Mouse (Mus musculus): ENCODE data around the gene Egfem1. TPM values are rescaled to one million over a fixed set of nuclear protein-coding genes. Genes with fewer than 3 reads are reported as not detected.

Egfem1 gene
- polyA plus RNA-seq, 1 experiment = not detected

DNA sequence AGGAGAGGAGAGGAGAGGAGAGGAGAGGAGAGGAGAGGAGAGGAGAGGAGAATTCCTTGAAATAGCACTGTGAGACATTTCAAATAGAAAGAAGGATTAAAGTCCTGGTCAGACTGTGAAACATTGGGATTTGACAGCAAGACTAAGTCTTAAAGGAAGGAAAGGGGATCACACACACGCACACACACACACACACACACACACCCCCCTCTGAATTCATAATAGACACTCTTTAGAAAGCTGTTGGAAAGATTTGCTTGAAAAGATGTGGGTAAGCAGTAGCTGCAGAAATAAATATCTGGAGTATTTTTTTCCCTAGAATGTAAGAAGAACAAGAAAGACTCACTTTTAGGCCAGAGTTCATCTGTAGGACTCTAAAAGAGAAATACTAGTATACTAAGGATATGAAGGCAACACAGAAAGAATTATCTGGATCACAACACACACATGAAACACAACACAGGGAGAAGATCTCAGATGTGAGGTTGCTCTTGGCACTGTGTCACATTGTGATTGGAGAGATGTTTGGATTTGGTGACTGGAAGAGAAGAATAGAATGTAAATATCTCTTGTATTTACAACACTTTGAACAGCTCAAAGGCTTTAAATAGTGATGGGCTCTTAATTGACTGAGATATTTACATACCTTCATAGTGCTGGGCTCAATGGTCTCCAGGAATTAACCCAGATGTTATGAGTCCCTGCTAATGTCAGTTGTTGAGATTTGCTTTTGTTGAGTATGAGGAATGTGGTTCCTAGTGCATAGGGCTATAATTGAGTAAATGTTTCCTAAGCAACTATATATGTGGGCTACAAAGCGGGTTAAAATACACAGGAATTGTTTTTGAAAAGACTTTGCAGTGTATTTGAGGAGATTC, 50.5 kb downstream of the Egfem1 start:
- no peak for DNase-seq (ENCODE audit: low read depth, low spot score)
- 48% methylated on average over 2 of the region's 2 CpGs for WGBS

DNA sequence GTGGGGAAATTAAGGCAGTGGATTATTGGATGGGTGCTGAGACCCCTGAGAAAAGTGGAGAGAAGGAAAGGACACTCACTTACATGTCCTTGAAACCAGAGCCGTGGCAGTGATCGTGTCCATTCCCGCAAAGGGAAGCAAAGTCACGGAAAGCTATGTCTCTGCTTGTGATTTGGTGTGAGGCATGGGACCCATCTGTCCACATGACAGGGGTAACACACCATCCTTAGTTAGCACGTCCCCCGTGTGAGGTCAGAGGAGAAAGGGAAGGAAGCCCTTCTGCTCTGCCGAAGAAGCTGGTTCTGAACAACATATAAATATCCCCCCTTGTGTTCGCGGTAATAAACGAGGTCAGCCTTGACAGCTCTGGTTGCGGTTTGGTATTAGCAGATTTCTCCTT, 52.7 kb downstream of the Egfem1 start:
- WGBS = 56% methylated on average over 11 of the region's 11 CpGs
- DNase-seq (ENCODE audit: low read depth, low spot score) = no peak

DNA sequence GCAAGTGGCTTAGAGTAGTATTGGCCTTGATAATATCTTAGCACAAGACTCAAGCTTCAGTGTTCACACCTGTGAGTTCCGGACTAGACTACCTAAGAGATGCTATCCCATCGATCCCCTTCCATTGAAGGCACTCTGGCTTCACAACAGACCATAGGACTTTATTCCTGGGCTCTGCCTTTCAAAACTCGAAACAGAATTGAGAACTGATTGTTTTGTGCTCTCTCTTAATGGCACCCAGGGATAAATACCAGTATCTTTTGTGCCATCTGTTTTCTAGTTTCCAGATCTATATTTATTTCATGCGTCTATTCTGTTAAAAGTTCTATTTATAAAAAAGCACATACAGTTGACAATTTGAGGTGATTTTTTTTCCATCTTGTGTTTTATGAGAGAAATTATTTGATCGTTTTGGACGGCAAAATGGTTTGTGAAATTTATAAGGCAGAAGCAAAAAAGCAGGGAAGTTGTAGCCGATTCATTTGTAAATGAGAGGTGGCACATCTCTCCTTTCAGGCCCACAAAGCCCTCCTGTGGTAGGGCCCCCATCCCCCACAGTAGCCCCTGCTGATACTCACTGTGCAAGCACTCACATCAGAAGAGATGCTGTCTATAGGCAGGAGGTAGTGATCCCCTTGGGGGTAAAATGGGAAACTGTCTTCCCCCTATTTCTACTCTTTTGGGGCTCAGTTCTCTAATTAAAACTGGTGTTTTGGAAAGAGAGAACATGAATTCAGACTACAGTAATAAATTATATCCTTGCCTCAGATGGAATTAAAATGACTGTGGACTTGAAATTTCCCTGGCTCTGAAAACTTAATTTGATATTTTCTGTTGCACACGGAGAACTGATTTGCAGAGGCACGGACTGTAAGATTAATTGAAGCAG, 53.6 kb downstream of the Egfem1 start:
- DNase-seq (ENCODE audit: low read depth, low spot score) = no peak
- WGBS = 65% methylated on average over 9 of the region's 9 CpGs

DNA sequence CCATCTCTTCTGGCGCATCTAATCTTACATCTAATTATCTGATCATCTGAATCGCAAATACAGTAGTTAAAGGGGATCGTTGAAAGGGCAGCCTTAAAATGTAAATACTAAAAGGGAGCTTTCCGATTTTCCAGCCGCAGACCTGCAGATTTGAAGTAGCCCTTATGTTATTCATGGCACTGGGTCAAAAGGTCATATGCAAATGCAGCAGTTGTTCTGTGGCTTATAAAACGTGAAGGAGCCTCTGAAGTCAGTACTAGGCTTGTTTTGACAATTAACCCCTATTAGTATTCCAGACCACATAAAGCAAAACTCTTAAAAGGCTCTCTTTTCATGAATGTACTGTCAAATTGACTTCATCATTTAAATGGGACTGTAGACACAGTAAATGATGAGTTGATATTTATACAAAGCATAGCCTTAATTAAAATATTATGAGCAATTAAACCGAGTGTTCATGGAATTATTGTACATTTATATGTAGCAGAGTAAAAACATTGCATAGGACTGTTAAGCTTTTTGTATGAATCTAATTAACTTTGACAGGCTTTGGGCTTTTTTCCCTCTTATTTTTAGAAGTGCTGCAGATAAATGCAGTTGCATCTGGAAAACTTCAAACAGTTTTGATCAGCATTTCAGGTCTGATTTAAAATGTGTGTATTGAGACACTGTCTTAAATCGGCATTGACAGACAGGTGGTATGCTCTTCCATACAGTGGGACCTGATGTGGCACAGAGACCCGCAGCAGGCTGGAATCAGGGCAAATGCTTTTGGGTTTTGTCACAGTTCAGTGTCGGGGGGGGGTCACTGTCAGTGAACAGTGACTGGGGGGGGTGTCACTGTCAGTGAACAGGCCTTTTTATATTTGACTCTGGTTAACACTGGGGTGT, 54.5 kb downstream of the Egfem1 start:
- 46% methylated on average over 10 of the region's 10 CpGs for WGBS
- no peak for DNase-seq (ENCODE audit: low read depth, low spot score)

DNA sequence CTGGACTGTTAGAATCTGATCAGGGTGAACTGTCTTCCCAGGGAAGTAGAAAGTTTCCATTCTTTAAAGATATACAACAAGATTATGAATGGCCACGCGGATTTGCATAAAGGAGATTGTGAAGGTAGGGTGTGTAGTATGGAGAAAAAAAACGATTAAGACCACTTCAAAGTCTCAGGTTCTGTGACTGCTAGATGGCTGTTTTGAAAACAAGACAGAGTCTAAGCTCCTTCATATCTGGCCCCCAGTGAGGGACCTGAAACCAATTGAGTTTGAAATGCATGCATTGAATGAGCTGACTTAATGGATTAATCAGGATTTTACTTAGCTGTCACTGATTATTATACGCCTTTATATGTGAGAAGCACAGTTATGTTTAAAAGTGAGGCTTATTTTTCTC, 86.6 kb downstream of the Egfem1 start:
- 82% methylated on average over 4 of the region's 4 CpGs for WGBS
- DNase-seq (ENCODE audit: low read depth, low spot score) = no peak

DNA sequence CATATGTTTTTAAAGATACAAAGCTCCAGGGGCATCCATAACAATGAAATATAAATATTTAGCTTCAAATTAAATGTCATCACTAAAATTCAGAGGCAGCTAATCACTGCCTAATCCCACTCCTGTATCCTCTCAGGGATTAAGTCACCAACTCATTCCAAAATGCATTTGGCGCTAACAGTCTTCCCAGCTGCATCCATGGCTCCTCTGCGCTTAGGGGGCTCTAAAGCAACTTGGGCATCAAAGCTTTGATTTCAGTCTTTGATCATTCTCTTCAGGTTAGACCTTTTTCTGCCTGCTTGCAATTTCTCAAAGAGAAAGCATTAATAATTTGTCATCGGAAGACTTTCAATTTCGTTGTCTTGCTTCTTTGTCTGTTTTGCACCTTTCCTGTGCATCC, 87.2 kb downstream of the Egfem1 start:
- DNase-seq (ENCODE audit: low read depth, low spot score) = no peak
- 74% methylated on average over 4 of the region's 4 CpGs for WGBS

DNA sequence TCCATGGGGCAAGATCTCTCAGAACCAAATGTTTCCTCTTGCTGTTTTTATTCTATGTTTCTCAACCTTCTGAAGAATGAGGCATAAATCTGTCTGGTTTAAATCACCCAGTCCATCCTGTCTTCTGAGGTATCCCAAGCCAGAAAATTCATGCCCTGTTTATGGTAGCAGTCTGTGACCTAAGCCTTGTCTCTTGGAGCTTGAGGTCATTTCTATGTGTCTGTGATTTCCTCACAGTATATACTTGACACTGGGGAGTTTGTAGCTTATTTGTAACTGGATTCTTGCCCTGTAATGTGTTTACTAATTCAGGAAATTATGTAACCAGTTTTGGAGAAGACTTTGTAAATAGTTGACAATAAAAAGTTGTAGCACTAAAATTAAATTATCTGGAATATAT, 95.2 kb downstream of the Egfem1 start:
- DNase-seq (ENCODE audit: low read depth, low spot score) = no peak

DNA sequence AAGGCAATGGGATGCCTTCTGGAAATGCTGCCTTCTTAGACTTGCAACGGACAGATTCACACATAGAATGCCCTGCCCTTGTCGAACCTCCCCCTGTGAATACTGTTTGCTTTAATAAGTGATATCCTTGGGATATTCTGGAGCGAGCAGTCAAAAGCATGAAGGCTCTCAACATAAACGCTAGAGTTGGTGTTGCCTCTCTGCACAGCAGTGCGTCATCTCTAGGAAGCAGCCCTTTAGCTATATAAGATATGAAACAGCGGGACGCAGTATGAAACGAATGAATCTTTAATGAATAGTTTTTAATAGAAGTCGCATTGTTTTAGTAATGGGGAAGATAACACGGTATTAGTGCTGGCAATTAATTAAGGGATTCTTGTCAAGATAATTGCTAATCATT, 101.2 kb downstream of the Egfem1 start:
- 90% methylated on average over 10 of the region's 10 CpGs for WGBS
- DNase-seq (ENCODE audit: low read depth, low spot score) = no peak

DNA sequence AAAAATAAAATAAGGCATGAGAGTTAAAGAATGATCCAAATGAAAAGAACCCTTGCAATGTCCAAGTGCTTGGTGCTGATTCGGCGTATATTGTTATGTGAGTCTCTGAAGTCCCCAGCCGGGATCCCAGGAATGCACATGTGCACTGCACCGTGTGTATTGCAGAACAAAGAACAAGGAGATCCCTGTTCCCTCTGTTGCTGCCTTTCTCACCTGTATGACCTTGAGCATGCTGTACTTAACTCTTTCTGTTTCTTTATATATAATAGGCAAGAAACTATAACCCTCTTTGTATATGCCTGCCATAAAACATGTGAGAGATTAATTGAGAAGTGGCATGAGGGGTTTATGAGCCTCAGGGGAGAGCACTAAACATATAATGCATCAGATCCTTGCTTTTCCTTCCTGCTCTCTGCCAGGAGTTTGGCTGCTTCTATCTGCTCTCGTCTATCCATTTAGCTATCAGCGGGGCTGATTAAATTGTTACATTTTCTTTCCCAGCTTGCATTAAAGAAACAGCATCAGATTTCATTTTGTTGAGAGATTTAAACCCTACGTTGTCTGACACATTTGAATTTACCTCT, 101.9 kb downstream of the Egfem1 start:
- 21% methylated on average over 7 of the region's 7 CpGs for WGBS
- no peak for DNase-seq (ENCODE audit: low read depth, low spot score)

DNA sequence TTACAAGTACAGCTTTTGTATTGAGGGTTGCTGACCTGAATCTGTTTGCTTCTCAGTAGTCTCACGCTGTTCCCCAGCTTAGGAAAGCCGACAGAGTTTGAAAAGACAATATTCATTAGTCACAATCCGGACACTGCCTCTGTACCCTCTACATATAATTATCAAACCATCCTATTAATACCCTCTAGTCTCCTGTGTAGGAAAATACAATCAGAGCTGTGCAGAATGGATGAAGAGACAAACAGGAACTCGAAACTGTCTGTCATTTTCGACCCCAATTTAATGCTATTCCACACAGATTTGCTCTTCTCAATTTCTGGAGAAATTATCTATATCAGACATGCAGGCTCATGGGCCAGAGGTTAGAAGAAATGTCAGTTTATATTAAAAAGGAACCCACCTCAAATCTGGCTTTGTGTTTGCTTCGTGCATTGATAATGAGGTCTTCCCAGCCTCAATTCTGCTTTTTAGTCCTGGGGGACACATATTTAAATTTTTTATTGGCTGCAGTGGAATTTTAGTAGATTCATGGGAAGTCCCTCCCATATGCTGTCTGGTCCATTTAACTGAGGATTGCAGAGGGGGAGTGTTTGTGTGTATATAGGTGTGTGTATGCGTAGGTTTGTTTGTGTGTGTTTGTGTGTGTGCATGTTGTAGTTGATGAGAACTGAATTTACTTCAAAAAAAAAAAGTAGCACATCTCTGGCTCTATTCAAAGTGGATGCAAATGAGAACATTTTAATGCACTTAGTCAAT, 102.8 kb downstream of the Egfem1 start:
- 79% methylated on average over 7 of the region's 7 CpGs for WGBS
- no peak for DNase-seq (ENCODE audit: low read depth, low spot score)

DNA sequence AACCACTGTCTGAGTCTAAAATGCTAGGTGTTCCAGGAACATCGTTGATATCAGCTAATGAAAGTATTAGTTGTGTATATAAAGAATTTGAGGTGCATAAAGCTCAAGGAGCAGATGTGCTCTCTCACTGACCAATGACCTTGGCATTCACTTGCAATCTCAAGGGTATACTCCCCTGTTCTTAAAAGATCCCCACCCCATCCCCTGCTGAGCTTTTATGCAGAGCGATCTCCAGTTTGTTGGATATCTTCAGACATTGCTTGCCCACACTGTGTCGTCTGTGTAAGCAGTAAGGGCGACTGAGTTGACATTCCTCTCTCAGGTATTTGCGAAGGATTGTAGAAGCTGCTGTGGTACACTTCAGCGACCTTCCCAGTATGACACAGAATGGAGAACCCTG, 108.4 kb downstream of the Egfem1 start:
- DNase-seq (ENCODE audit: low read depth, low spot score) = no peak
- 59% methylated on average over 6 of the region's 6 CpGs for WGBS

DNA sequence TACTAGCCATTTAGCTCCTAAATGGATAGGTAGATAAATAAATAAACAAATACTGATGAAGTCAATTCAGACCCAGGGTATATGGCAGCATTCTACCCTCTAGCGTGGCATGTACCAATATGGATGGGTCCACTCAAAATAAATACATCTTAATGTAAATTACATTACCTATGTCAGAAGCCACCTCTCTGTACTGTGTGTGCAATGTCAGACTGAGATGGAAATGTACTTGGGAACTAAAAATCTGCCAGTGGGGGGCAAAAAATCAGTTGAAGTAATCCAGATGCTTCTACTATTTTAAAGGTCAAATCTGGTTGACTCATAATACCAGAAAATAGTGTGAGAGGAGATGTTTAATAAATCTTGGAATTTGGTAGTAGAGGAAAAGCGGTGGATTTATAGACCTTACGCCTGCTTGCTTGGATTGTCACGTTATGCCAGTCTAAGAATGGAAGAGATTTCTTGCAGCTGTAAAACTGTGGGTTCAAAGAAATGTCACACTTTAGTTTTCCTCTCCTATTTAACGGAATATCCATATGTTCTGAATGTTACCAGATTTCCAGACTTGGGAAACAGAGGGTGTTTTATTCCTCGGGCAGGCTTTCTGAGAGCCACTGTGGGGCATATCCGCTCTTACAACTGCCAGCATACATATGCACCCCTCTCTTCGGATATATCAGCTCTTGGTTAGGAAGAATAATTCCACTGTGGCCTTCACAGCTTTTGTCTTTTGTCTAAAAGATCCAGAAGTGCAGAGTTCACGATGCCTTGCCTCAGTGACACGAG, 116.1 kb downstream of the Egfem1 start:
- no peak for DNase-seq (ENCODE audit: low read depth, low spot score)
- 76% methylated on average over 10 of the region's 10 CpGs for WGBS

DNA sequence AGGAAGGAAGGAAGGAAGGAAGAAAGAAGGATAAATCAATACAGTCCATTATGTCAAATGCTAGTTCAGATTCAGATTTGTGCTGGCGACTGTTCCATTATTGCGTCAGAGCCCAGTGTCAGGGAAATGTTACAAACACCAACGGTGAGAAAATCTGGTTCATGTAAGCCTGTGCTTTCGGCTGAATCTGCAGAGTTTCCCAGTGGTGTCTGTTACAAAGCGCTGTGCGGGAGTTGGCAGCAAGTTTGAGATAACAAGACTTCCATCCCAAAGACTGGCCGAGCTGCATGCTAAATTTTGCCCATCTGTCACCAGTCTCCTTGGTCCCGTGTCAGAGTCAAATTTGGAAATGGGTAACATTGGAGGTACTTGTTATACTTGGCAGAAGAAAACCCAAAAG, 118.8 kb downstream of the Egfem1 start:
- 67% methylated on average over 8 of the region's 8 CpGs for WGBS
- DNase-seq (ENCODE audit: low read depth, low spot score) = no peak

DNA sequence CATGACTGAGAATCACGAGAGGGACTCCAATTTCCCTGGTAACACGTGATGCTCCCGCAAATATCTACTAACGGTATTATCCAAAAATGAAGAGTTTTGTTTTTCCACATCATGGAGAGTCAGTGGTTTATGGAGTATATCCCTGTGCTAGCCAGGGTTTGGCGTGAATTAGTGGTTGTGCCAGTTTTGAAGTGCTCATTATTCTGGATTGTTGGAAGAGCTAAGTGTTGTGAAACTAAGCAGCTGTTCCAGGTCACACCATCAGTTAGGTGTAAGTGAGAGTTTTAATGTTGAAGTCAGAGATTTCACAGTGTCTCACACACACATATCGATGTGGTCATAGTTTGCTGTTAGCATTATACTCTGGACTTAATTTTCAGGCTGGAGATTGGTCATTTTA, 120.7 kb downstream of the Egfem1 start:
- 82% methylated on average over 6 of the region's 6 CpGs for WGBS
- no peak for DNase-seq (ENCODE audit: low read depth, low spot score)

DNA sequence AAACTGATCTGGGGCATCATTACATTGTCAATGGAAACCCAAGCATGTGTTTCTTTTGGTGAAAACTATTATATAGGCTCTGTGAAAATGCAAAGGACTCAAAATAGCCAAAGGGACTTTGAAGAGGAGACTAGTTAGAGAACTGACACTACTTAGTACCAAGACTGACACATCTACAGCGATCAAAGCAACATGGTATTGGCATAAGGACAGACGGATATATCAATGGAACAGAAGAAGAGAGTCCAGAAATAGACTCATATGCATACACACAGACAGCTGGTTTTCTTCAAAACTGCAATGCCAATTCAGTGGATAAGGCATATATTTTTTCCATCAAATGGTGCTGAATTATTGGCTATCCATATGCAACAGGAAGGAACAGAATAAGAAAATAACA, 140.6 kb downstream of the Egfem1 start:
- no peak for DNase-seq (ENCODE audit: low read depth, low spot score)
- 83% methylated on average over 2 of the region's 2 CpGs for WGBS

DNA sequence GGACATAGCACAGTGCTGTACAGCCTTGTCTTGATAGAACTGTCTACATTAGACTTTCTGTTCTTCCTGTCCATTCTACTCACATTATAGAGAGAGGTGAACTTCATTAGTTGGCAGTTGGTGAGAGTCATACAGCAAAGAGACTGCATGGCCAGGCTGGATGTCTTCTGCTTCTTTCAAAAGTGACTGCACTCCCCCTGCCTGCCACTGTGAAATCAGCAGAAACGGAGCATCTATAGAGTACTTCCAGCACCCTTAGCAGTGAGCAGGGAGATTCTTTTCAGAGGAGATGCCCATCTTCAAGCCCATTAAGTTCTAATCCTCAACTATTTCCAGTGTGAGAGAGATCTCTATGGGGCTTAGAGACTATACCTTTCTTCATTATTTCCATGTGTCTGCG, 147.9 kb downstream of the Egfem1 start:
- WGBS = 66% methylated on average over 2 of the region's 2 CpGs
- DNase-seq (ENCODE audit: low read depth, low spot score) = no peak

DNA sequence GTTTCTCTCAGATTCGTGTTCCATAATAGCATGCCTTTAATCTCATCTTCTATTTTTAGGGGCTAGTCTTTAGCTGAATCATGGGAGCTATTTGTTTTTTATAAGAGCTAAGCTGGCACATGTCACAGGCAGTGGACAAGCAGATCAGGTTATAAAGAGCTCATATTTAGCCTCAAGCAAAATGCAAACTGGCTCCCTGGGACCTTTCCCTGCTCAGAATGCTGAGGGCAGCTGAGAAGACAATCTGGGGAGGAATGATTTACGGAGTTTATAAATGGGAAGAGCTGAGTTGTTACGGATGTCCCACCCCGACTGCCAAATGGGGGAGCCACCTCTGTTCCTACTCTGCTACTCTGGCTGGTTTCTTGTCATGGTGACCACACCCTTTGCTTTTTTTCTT, 153.7 kb downstream of the Egfem1 start:
- 38% methylated on average over 4 of the region's 4 CpGs for WGBS
- DNase-seq (ENCODE audit: low read depth, low spot score) = no peak

DNA sequence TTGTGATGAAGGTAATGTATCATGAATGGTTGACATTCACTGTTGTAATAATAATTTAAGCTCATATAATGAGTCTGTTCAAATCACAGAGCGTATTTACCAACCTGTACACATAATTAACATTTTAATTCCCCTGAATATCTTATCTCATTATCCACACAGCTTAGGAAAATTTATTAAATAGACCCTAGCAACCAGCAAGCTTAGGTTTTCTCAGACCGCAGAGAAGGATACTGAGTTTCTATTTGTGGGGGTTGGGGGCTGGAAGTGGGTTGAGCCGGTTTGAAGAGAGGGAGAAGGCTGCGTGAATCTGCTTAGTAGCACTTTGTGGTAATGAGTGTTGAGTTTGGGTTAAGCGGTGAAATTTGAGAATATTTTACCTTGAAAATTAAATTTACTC, 154.7 kb downstream of the Egfem1 start:
- no peak for DNase-seq (ENCODE audit: low read depth, low spot score)
- 88% methylated on average over 5 of the region's 5 CpGs for WGBS

All from large intestine, adult 2 months (tissue).